Mouse (Mus musculus) stomach, embryonic 16.5 days (tissue): ENCODE results near the gene Abhd5. TPM values are rescaled to one million over a fixed set of nuclear protein-coding genes. Genes with fewer than 3 reads are reported as not detected.
A peak's percentile ranks its signal among the peaks of the same experiment; 100 is the strongest.

Experiments used
- ATAC-seq: fragments of 200-750 bp; cut with Nextera tagmentation; 2 replicates; pipeline ENCODE4 v1.8.0; 2017; ENCODE audit warnings: moderate number of reproducible peaks, moderate TSS enrichment; ENCODE audit not compliant: insufficient read depth, low FRiP score
- H3K27ac ChIP-seq: fragments of 300-500 bp; sonication (generic); 2 replicates; pipeline ENCODE4 v1.5.1; 2014; ENCODE audit warnings: low read length
- H3K27me3 ChIP-seq: fragments of 300-500 bp; sonication (generic); 2 replicates; pipeline ENCODE4 v1.6.1; 2014; ENCODE audit warnings: low read length, control low read depth, mixed read lengths; ENCODE audit not compliant: control insufficient read depth, insufficient read depth
- H3K36me3 ChIP-seq: fragments of 300-500 bp; sonication (generic); 2 replicates; pipeline ENCODE4 v1.6.1; 2014; ENCODE audit warnings: low read length; ENCODE audit not compliant: control insufficient read depth, insufficient read depth
- H3K4me1 ChIP-seq: fragments of 300-500 bp; sonication (generic); 2 replicates; pipeline ENCODE4 v1.6.1; 2014; ENCODE audit warnings: low read length, control low read depth, mixed read lengths; ENCODE audit not compliant: control insufficient read depth, insufficient read depth
- H3K4me2 ChIP-seq: fragments of 300-500 bp; sonication (generic); 2 replicates; pipeline ENCODE4 v1.6.1; 2014; ENCODE audit warnings: low read depth, low read length, mixed read lengths
- H3K4me3 ChIP-seq: fragments of 300-500 bp; sonication (generic); replicated peaks from 2 replicates; pipeline ENCODE4 v1.5.1; 2014; ENCODE audit warnings: mild to moderate bottlenecking, low read length
- H3K9ac ChIP-seq: fragments of 300-500 bp; sonication (generic); 2 replicates; pipeline ENCODE4 v1.6.1; 2014; ENCODE audit warnings: low read length
- H3K9me3 ChIP-seq: fragments of 300-500 bp; sonication (generic); replicated peaks from 2 replicates; pipeline ENCODE4 v1.6.1; 2016; ENCODE audit warnings: low read length, control low read depth; ENCODE audit not compliant: control insufficient read depth
- WGBS: fragments of 180-500 bp; shearing (Covaris S2); extraction: QIAGEN DNeasy Blood & Tissue Kit; methylation state at CpG from one replicate; pipeline ENCODE4 v1.1.7; 2014; 5-methylcytosine and 5-hydroxymethylcytosine counted together
- polyA plus RNA-seq: library from polyadenylated mRNA; unstranded; fragments of >200 nt; fragmentation: Nextera tagmentation; extraction: Ambion mirVana; gene quantifications from 2 replicates; pipeline ENCODE4 v1.2.1, GENCODE M21; 2015

The Abhd5 gene
- polyA plus RNA-seq, 1 experiment from 2014 or later = 27.8 TPM

- Histone ChIP-seq H3K36me3 (no peaks in the 10 kb centered on the region), H3K9me3 (no peaks in the 10 kb centered on the region), H3K9ac (no peak overlapping the region), H3K4me3 (no peak overlapping the region), H3K4me1 (peaks cover 3% of the 10 kb centered on the region; the same call in 1 of the 2 replicates), H3K4me2 (no peak overlapping the region), H3K27ac (no peak overlapping the region), H3K27me3 (no peaks in the 10 kb centered on the region)
- ATAC-seq = no peak
- WGBS = 53% methylated on average over 4 of the region's 4 CpGs
Observed at GRCm38 (mm10) chr9:122314942-122315341, 36.5 kb upstream of the Abhd5 start.

- Histone ChIP-seq H3K27me3 (no peaks in the 10 kb centered on the region), H3K4me2 (no peak overlapping the region), H3K36me3 (no peaks in the 10 kb centered on the region), H3K4me3 (no peak overlapping the region), H3K9ac (no peak overlapping the region), H3K9me3 (no peaks in the 10 kb centered on the region; the same call in 1 of the 2 replicates), H3K27ac (no peak overlapping the region), H3K4me1 (peaks cover 3% of the 10 kb centered on the region; the same call in 1 of the 2 replicates)
- 73% methylated on average over 11 of the region's 11 CpGs for WGBS
- no peak for ATAC-seq
Observed at GRCm38 (mm10) chr9:122315501-122315900, 35.9 kb upstream of the Abhd5 start.

DNA sequence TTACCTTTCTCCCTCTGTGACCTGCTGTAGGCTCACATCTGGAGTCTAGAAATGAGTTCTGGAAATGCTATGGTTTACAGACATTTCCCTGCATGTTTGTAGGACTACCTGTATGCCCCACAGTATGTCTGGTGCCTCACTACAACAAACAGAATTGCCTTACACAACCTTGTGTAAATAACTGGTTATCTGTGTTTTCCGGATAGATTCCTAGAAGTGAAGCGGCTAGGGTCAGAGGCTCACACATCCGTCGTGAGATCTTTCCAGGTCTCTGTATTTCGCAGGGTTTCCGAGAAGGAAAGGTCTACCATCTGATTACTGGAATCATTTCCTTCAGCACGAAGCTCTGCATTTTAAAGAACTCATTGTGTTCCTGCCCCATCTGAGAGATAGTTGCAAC is 34.8 kb upstream of the Abhd5 start:
- H3K36me3 ChIP-seq = no peaks in the 10 kb centered on the region
- H3K9ac ChIP-seq = no peak overlapping the region
- WGBS = 70% methylated on average over 7 of the region's 7 CpGs
- H3K4me2 ChIP-seq = no peak overlapping the region
- ATAC-seq = no peak
- no peak overlapping the region for H3K27ac ChIP-seq
- H3K27me3 ChIP-seq = no peaks in the 10 kb centered on the region
- H3K9me3 ChIP-seq = no peaks in the 10 kb centered on the region; the same call in 1 of the 2 replicates
- no peak overlapping the region for H3K4me3 ChIP-seq
- no peaks in the 10 kb centered on the region for H3K4me1 ChIP-seq

DNA sequence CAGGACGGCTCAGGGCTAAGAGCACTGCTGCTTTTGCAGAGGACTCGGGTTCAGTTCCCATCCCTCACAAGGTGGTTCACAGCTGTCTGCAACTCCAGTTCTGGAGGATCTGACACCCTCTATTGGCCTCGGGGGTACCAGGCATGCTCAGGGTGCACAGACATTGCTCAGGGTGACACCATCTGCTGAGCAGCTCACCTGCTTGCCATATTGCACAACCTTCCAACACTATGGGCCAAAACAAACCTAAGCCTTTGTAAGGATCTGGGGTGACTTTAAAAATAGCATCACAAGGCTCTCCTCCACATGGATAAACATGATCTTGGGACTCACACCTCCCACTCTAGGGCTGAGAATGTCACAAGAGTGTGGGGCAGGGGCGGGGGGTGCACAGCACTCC is 30.8 kb upstream of the Abhd5 start:
- no peak overlapping the region for H3K9ac ChIP-seq
- WGBS = 90% methylated on average over 4 of the region's 4 CpGs
- H3K27ac ChIP-seq = no peak overlapping the region
- no peak for ATAC-seq
- no peak overlapping the region for H3K4me3 ChIP-seq
- no peaks in the 10 kb centered on the region for H3K27me3 ChIP-seq
- H3K4me1 ChIP-seq = no peaks in the 10 kb centered on the region
- H3K9me3 ChIP-seq = no peaks in the 10 kb centered on the region; the same call in 1 of the 2 replicates
- H3K4me2 ChIP-seq = no peak overlapping the region
- no peaks in the 10 kb centered on the region for H3K36me3 ChIP-seq

- Histone ChIP-seq H3K9me3 (no peaks in the 10 kb centered on the region; the same call in 1 of the 2 replicates), H3K4me3 (no peak overlapping the region), H3K27me3 (no peaks in the 10 kb centered on the region), H3K27ac (no peak overlapping the region), H3K4me2 (no peak overlapping the region), H3K9ac (no peak overlapping the region), H3K36me3 (no peaks in the 10 kb centered on the region), H3K4me1 (no peaks in the 10 kb centered on the region)
- 48% methylated on average over 3 of the region's 3 CpGs for WGBS
- no peak for ATAC-seq
Observed at GRCm38 (mm10) chr9:122322356-122322755, 29.1 kb upstream of the Abhd5 start.

DNA sequence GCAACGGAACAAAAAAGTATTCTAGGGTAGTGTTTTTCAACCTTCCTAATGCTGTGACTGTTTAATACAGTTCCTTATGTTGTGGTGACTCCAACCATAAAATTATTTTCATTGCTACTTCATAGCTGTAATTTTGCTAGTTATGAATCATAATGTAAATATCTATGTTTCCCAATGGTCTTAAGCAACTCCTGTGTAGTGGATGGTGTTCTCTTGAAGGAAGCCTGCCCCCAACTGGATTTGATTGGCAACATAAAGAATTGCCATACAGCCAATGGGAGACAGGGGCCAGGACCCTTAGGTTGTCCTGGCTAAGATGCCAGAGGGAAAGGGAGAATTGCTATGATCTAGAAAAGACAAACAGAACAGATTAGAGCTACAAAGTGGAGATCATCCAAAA is 25.4 kb upstream of the Abhd5 start:
- ATAC-seq = no peak
- Histone ChIP-seq H3K27me3 (no peaks in the 10 kb centered on the region), H3K9me3 (no peaks in the 10 kb centered on the region), H3K4me1 (no peaks in the 10 kb centered on the region), H3K36me3 (no peaks in the 10 kb centered on the region), H3K9ac (no peak overlapping the region), H3K27ac (no peak overlapping the region), H3K4me2 (no peak overlapping the region), H3K4me3 (no peak overlapping the region)
- 91% methylated on average over 1 of the region's 1 CpGs for WGBS

DNA sequence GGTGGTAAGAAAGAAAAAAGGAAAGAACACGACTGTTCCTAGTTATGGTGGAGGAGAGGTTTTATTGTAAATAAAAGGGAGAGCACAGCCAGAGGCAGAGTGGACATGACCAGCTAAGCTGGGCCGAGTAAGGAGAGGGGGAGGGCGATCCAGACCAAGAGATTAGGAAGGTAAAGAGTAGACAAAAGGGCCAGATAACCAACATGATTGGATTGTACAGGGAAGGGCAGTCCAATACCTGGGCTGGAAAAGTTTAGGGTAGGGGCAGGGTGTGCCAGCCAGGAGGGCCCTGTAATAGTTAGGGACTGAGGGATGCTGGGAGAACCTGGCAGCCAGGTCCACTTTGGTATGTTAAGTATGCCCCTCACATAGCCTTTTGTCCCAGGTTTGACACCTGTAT is 23.2 kb upstream of the Abhd5 start:
- no peak overlapping the region for H3K4me3 ChIP-seq
- no peaks in the 10 kb centered on the region for H3K9me3 ChIP-seq
- H3K27me3 ChIP-seq = no peaks in the 10 kb centered on the region
- 58% methylated on average over 3 of the region's 3 CpGs for WGBS
- H3K4me2 ChIP-seq = no peak overlapping the region
- ATAC-seq = 0 out of 2 replicates have a peak, but pooled peaks have one; percentile 21
- H3K4me1 ChIP-seq = no peaks in the 10 kb centered on the region
- no peak overlapping the region for H3K9ac ChIP-seq
- no peaks in the 10 kb centered on the region for H3K36me3 ChIP-seq
- H3K27ac ChIP-seq = no peak overlapping the region

DNA sequence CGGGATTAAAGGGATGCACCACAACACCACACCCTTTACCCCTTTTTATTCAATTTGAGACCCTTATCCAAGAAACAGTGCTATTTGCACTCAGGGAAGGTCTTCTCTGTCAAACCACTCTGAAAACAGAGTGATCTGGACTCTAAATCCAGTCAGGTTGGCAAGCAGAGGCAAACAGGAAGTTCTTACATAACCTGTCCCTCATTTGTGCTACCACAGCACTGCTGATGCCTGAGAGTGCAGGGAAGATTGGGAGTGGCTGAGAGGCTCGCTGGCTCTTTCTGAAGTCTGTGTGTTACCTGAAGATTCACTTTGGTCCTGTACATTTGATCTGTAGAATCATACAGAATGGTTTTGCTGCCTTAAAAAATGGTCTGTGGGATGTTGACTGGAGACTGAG is 14.7 kb upstream of the Abhd5 start:
- Histone ChIP-seq H3K9me3 (no peaks in the 10 kb centered on the region), H3K36me3 (no peaks in the 10 kb centered on the region), H3K27me3 (no peaks in the 10 kb centered on the region), H3K4me3 (no peak overlapping the region), H3K9ac (no peak overlapping the region), H3K27ac (no peak overlapping the region), H3K4me1 (no peaks in the 10 kb centered on the region; the same call in 1 of the 2 replicates), H3K4me2 (no peak overlapping the region)
- WGBS = 59% methylated on average over 2 of the region's 2 CpGs
- ATAC-seq = no peak

DNA sequence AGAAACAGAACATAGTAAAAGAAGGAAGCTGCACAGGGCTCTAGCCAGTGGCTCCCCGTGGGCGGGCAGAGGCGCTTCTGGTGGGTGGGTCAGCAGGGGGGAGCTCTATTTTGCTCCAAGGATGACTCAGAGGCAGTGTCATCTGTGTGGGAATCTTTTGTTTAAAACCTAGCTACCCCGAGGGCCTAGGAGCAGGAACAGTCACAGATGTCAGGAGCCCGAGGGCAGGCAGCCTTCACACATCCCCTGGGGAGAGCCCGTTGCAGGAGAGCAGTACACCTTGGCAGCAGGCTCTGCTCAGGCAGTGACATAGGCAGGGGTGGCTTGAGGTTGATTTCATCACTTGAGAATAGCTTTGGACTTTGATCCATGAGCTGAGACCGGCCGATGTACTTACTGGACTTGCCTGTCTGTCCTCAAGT is 13.9 kb upstream of the Abhd5 start:
- no peaks in the 10 kb centered on the region for H3K27me3 ChIP-seq
- no peaks in the 10 kb centered on the region; the same call in 1 of the 2 replicates for H3K4me1 ChIP-seq
- WGBS = 34% methylated on average over 8 of the region's 8 CpGs
- no peak overlapping the region for H3K4me2 ChIP-seq
- H3K27ac ChIP-seq = no peak overlapping the region
- no peak overlapping the region for H3K4me3 ChIP-seq
- no peak overlapping the region for H3K9ac ChIP-seq
- ATAC-seq = no peak
- H3K36me3 ChIP-seq = no peaks in the 10 kb centered on the region
- H3K9me3 ChIP-seq = no peaks in the 10 kb centered on the region

DNA sequence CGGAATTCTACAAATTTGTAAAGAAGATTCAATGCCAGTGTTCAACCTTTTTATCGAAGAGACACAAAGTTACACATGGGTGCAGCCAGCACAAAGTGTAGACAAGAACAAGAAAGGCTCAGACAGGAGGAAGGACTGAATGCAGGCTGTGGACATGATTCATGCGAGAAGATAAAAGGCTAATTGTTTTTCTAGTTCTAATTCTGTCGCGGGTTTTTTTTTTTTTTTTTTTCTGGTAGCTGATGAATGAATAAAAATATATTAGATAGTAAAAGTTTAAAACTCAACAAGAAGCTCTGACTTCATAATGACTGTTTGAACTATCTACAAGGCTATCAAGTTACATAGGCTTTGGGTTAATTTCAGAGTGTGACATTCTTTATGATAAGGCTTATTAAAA is 11.4 kb upstream of the Abhd5 start:
- Histone ChIP-seq H3K27me3 (no peaks in the 10 kb centered on the region), H3K27ac (no peak overlapping the region), H3K36me3 (no peaks in the 10 kb centered on the region), H3K4me2 (no peak overlapping the region), H3K4me1 (no peaks in the 10 kb centered on the region; the same call in 1 of the 2 replicates), H3K9ac (no peak overlapping the region), H3K9me3 (no peaks in the 10 kb centered on the region), H3K4me3 (no peak overlapping the region)
- ATAC-seq = no peak
- WGBS = 58% methylated on average over 5 of the region's 5 CpGs
